Mouse (Mus musculus): Measurements from ENCODE around the gene Wdr1. TPM values are rescaled to one million over a fixed set of nuclear protein-coding genes. Genes with fewer than 3 reads are reported as not detected.
A peak's percentile ranks its signal among the peaks of the same experiment; 100 is the strongest.

Gene Wdr1
- polyA plus RNA-seq, 1 experiment from 2014 or later, result 274 TPM

- Histone ChIP-seq H3K9ac (ENCODE audit: low read depth, low read length) (no peak overlapping the region), H3K4me1 (ENCODE audit: control insufficient read depth, insufficient read depth, low read length) (peaks cover 33% of the 10 kb centered on the region), H3K9me3 (ENCODE audit: control insufficient read depth, low read length) (no peaks in the 10 kb centered on the region), H3K36me3 (ENCODE audit: control insufficient read depth, insufficient read depth, low read length) (peaks cover 28% of the 10 kb centered on the region), H3K27ac (ENCODE audit: low read length) (peak overlapping the region; percentile 79), H3K4me2 (ENCODE audit: low read depth, low read length) (0 out of 2 replicates have a peak overlapping the region, but pooled peaks have one; percentile 0), H3K4me3 (ENCODE audit: low read length) (no peak overlapping the region), H3K27me3 (replicated peaks; ENCODE audit: control insufficient read depth, insufficient read depth, low read length) (no peaks in the 10 kb centered on the region)
- 66% methylated on average over 1 of the region's 1 CpGs for WGBS
- ATAC-seq, result peak; percentile 90
Measured at GRCm38 (mm10) chr5:38550221-38550768, 12.7 kb downstream of the Wdr1 start.

GRCm38 (mm10) chr5:38549461-38549909, 13.5 kb downstream of the Wdr1 start:
- Histone ChIP-seq H3K4me2 (ENCODE audit: low read depth, low read length) (no peak overlapping the region; the same call in 1 of the 2 replicates), H3K27me3 (replicated peaks; ENCODE audit: control insufficient read depth, insufficient read depth, low read length) (no peaks in the 10 kb centered on the region), H3K4me3 (ENCODE audit: low read length) (no peak overlapping the region), H3K27ac (ENCODE audit: low read length) (peak overlapping the region; percentile 79), H3K4me1 (ENCODE audit: control insufficient read depth, insufficient read depth, low read length) (peaks cover 28% of the 10 kb centered on the region), H3K9ac (ENCODE audit: low read depth, low read length) (no peak overlapping the region), H3K9me3 (ENCODE audit: control insufficient read depth, low read length) (no peaks in the 10 kb centered on the region), H3K36me3 (ENCODE audit: control insufficient read depth, insufficient read depth, low read length) (peaks cover 29% of the 10 kb centered on the region)
- 42% methylated on average over 3 of the region's 3 CpGs for WGBS
- peak; percentile 37 for ATAC-seq

GRCm38 (mm10) chr5:38547375-38547774, 15.6 kb downstream of the Wdr1 start:
- 61% methylated on average over 6 of the region's 6 CpGs for WGBS
- peaks cover 19% of the 10 kb centered on the region for H3K4me1 ChIP-seq (ENCODE audit: control insufficient read depth, insufficient read depth, low read length)

GRCm38 (mm10) chr5:38544423-38545415, 18.3 kb downstream of the Wdr1 start:
- Histone ChIP-seq H3K4me3 (ENCODE audit: low read length) (no peak overlapping the region), H3K27ac (ENCODE audit: low read length) (no peak overlapping the region), H3K4me2 (ENCODE audit: low read depth, low read length) (no peak overlapping the region), H3K4me1 (ENCODE audit: control insufficient read depth, insufficient read depth, low read length) (peaks cover 4% of the 10 kb centered on the region), H3K36me3 (ENCODE audit: control insufficient read depth, insufficient read depth, low read length) (peaks cover 58% of the 10 kb centered on the region), H3K27me3 (replicated peaks; ENCODE audit: control insufficient read depth, insufficient read depth, low read length) (no peaks in the 10 kb centered on the region), H3K9ac (ENCODE audit: low read depth, low read length) (no peak overlapping the region), H3K9me3 (ENCODE audit: control insufficient read depth, low read length) (no peaks in the 10 kb centered on the region)
- WGBS, result 55% methylated on average over 5 of the region's 5 CpGs
- ATAC-seq, result no peak

More at GRCm38 (mm10) chr5:38547375-38547774, 15.6 kb downstream of the Wdr1 start:
- Histone ChIP-seq H3K9ac (ENCODE audit: low read depth, low read length) (no peak overlapping the region), H3K27me3 (replicated peaks; ENCODE audit: control insufficient read depth, insufficient read depth, low read length) (no peaks in the 10 kb centered on the region), H3K4me2 (ENCODE audit: low read depth, low read length) (no peak overlapping the region), H3K4me3 (ENCODE audit: low read length) (no peak overlapping the region), H3K9me3 (ENCODE audit: control insufficient read depth, low read length) (no peaks in the 10 kb centered on the region), H3K36me3 (ENCODE audit: control insufficient read depth, insufficient read depth, low read length) (peaks cover 43% of the 10 kb centered on the region), H3K27ac (ENCODE audit: low read length) (no peak overlapping the region)
- ATAC-seq, result no peak

- no peak overlapping the region for H3K9ac ChIP-seq (ENCODE audit: low read depth, low read length)
- H3K9me3 ChIP-seq (ENCODE audit: control insufficient read depth, low read length), result no peaks in the 10 kb centered on the region
- H3K4me1 ChIP-seq (ENCODE audit: control insufficient read depth, insufficient read depth, low read length), result no peaks in the 10 kb centered on the region
- no peak overlapping the region for H3K4me3 ChIP-seq (ENCODE audit: low read length)
- H3K27ac ChIP-seq (ENCODE audit: low read length), result no peak overlapping the region
- no peak for ATAC-seq
- no peaks in the 10 kb centered on the region for H3K27me3 ChIP-seq (replicated peaks; ENCODE audit: control insufficient read depth, insufficient read depth, low read length)
- no peak overlapping the region for H3K4me2 ChIP-seq (ENCODE audit: low read depth, low read length)
- 88% methylated on average over 4 of the region's 4 CpGs for WGBS
- H3K36me3 ChIP-seq (ENCODE audit: control insufficient read depth, insufficient read depth, low read length), result peaks cover 60% of the 10 kb centered on the region
Measured at GRCm38 (mm10) chr5:38543496-38544217, 19.4 kb downstream of the Wdr1 start.

- Histone ChIP-seq H3K27me3 (replicated peaks; ENCODE audit: control insufficient read depth, insufficient read depth, low read length) (no peaks in the 10 kb centered on the region), H3K36me3 (ENCODE audit: control insufficient read depth, insufficient read depth, low read length) (peaks cover 47% of the 10 kb centered on the region)
- 90% methylated on average over 3 of the region's 3 CpGs for WGBS
Measured at GRCm38 (mm10) chr5:38541728-38542127, 21.3 kb downstream of the Wdr1 start.

GRCm38 (mm10) chr5:38540898-38541297, 22.1 kb downstream of the Wdr1 start:
- H3K9ac ChIP-seq (ENCODE audit: low read depth, low read length), result no peak overlapping the region
- peaks cover 47% of the 10 kb centered on the region for H3K36me3 ChIP-seq (ENCODE audit: control insufficient read depth, insufficient read depth, low read length)
- no peaks in the 10 kb centered on the region for H3K9me3 ChIP-seq (ENCODE audit: control insufficient read depth, low read length)
- no peak overlapping the region for H3K4me3 ChIP-seq (ENCODE audit: low read length)
- no peak overlapping the region for H3K27ac ChIP-seq (ENCODE audit: low read length)
- no peaks in the 10 kb centered on the region for H3K4me1 ChIP-seq (ENCODE audit: control insufficient read depth, insufficient read depth, low read length)
- whole genome bisulfite sequencing, result 80% methylated on average over 1 of the region's 1 CpGs
- no peak overlapping the region for H3K4me2 ChIP-seq (ENCODE audit: low read depth, low read length)
- no peak for ATAC-seq
- H3K27me3 ChIP-seq (replicated peaks; ENCODE audit: control insufficient read depth, insufficient read depth, low read length), result no peaks in the 10 kb centered on the region

More at GRCm38 (mm10) chr5:38541728-38542127, 21.3 kb downstream of the Wdr1 start:
- no peak overlapping the region for H3K4me3 ChIP-seq (ENCODE audit: low read length)
- no peak overlapping the region for H3K4me2 ChIP-seq (ENCODE audit: low read depth, low read length)
- H3K4me1 ChIP-seq (ENCODE audit: control insufficient read depth, insufficient read depth, low read length), result no peaks in the 10 kb centered on the region
- H3K9me3 ChIP-seq (ENCODE audit: control insufficient read depth, low read length), result no peaks in the 10 kb centered on the region
- ATAC-seq, result no peak
- no peak overlapping the region for H3K27ac ChIP-seq (ENCODE audit: low read length)
- H3K9ac ChIP-seq (ENCODE audit: low read depth, low read length), result no peak overlapping the region

- Histone ChIP-seq H3K36me3 (ENCODE audit: control insufficient read depth, insufficient read depth, low read length) (peaks cover 43% of the 10 kb centered on the region), H3K4me1 (ENCODE audit: control insufficient read depth, insufficient read depth, low read length) (no peaks in the 10 kb centered on the region), H3K4me2 (ENCODE audit: low read depth, low read length) (no peak overlapping the region), H3K9me3 (ENCODE audit: control insufficient read depth, low read length) (no peaks in the 10 kb centered on the region), H3K27me3 (replicated peaks; ENCODE audit: control insufficient read depth, insufficient read depth, low read length) (no peaks in the 10 kb centered on the region), H3K27ac (ENCODE audit: low read length) (no peak overlapping the region), H3K9ac (ENCODE audit: low read depth, low read length) (no peak overlapping the region), H3K4me3 (ENCODE audit: low read length) (no peak overlapping the region)
- WGBS, result 85% methylated on average over 8 of the region's 8 CpGs
- no peak for ATAC-seq
Measured at GRCm38 (mm10) chr5:38538508-38538907, 24.5 kb downstream of the Wdr1 start.

GRCm38 (mm10) chr5:38537845-38538244, 25.2 kb downstream of the Wdr1 start:
- Histone ChIP-seq H3K36me3 (ENCODE audit: control insufficient read depth, insufficient read depth, low read length) (peaks cover 38% of the 10 kb centered on the region), H3K9me3 (ENCODE audit: control insufficient read depth, low read length) (no peaks in the 10 kb centered on the region), H3K27me3 (replicated peaks; ENCODE audit: control insufficient read depth, insufficient read depth, low read length) (no peaks in the 10 kb centered on the region), H3K27ac (ENCODE audit: low read length) (no peak overlapping the region), H3K9ac (ENCODE audit: low read depth, low read length) (no peak overlapping the region), H3K4me2 (ENCODE audit: low read depth, low read length) (no peak overlapping the region), H3K4me1 (ENCODE audit: control insufficient read depth, insufficient read depth, low read length) (no peaks in the 10 kb centered on the region), H3K4me3 (ENCODE audit: low read length) (no peak overlapping the region)
- WGBS, result 89% methylated on average over 4 of the region's 4 CpGs
- ATAC-seq, result no peak

Data from intestine, embryonic 16.5 days (tissue).